In the genomic region with DNA sequence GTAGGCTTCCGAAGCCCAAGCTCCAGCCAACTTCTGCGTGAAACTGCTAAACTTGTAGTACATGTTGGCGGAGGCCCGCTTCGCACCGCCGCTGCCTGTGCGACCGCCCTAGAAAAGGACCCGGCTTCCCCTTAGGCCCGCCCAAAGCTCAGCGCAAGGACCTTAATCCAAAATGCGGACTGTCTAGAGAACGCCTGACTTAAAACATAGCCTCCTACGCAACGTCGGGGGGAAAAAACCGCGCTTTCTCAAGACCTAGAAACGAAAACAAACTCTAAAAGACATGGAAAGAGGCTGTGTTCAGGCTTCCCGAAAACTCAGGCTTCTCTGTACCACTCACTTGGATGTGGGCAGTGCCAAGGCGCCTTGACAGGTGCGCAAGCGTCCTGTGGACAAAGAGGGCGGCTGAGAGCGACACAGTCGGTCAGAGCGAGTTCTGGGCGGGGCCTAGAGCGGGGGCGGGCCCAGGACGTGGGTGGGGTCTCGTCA, we compare ENCODE assay signal across 8 mouse cellular contexts. TPM values are rescaled to one million over a fixed set of nuclear protein-coding genes. Genes with fewer than 3 reads are reported as not detected.
DNase-seq lines count a peak whose midpoint lies in the region; ATAC-seq and TF ChIP-seq lines count a peak whose summit lies in the region.

No protein-coding gene starts in this region.

- in situ Hi-C loops in CH12.LX (cut with MboI; ENCODE audit: low pct_ligation_motif_present, low pct_unique_long_range_greater_than_20kb, low sequenced_read_pairs), result no loop called here

- no peak for TF ChIP-seq EP300 in CH12.LX (IDR thresholded peaks at IDR 0.05; ENCODE audit: low read length)

- H3K4me1 ChIP-seq in CH12.LX (ENCODE audit: control insufficient read depth in 1 of 2, insufficient read depth in 2 of 2), result peaks cover 10 to 31% of the 10 kb centered on the region in 2 experiments
- H3K4me1 ChIP-seq in forebrain, embryonic 11.5 days (replicated peaks; ENCODE audit: control insufficient read depth, insufficient read depth, low read length), result peaks cover 11% of the 10 kb centered on the region
- peaks cover 22% of the 10 kb centered on the region for H3K4me1 ChIP-seq in heart, embryonic 16.5 days (ENCODE audit: control insufficient read depth, insufficient read depth, low read length)
- peaks cover 28% of the 10 kb centered on the region for H3K4me1 ChIP-seq in liver, embryonic 15.5 days (replicated peaks)
- peaks cover 16% of the 10 kb centered on the region for H3K4me1 ChIP-seq in neural tube, embryonic 12.5 days

- peak in 1 of 2 experiments; percentile 14; a peak in 1 of 4 replicates for TF ChIP-seq CTCF in CH12.LX (conservative IDR thresholded peaks at IDR 0.05 in 1 of 2, IDR thresholded peaks at IDR 0.05 in 1 of 2; ENCODE audit: low read depth in 2 of 2, low read length in 2 of 2)

- peak overlapping the region; percentile 84 to 99 (median 99) for H3K4me3 ChIP-seq in CH12.LX (replicated peaks in 1 of 3; ENCODE audit: low read depth in 2 of 3, low read length in 2 of 3, poor library complexity in 1 of 3)
- peak overlapping the region; percentile 92 for H3K4me3 ChIP-seq in forebrain, embryonic 11.5 days (ENCODE audit: low read depth, low read length)
- H3K4me3 ChIP-seq in heart, embryonic 16.5 days (ENCODE audit: low read length), result peak overlapping the region; percentile 98
- peak overlapping the region; percentile 81 for H3K4me3 ChIP-seq in liver, embryonic 15.5 days (replicated peaks)
- H3K4me3 ChIP-seq in neural tube, embryonic 12.5 days, result peak overlapping the region; percentile 95

- peaks cover 0 to 13% of the 10 kb centered on the region in 2 experiments for H3K36me3 ChIP-seq in CH12.LX (replicated peaks in 1 of 2; ENCODE audit: control insufficient read depth in 1 of 2, insufficient read depth in 1 of 2, low read length in 1 of 2)
- H3K36me3 ChIP-seq in forebrain, embryonic 11.5 days (ENCODE audit: control insufficient read depth, insufficient read depth, low read length), result no peaks in the 10 kb centered on the region
- no peaks in the 10 kb centered on the region for H3K36me3 ChIP-seq in heart, embryonic 16.5 days (ENCODE audit: control insufficient read depth, insufficient read depth)
- H3K36me3 ChIP-seq in liver, embryonic 15.5 days (replicated peaks), result no peaks in the 10 kb centered on the region
- no peaks in the 10 kb centered on the region for H3K36me3 ChIP-seq in neural tube, embryonic 12.5 days

- no peaks in the 10 kb centered on the region for H3K27me3 ChIP-seq in CH12.LX (replicated peaks)
- H3K27me3 ChIP-seq in forebrain, embryonic 11.5 days (ENCODE audit: control insufficient read depth, insufficient read depth, low read length), result no peaks in the 10 kb centered on the region
- no peaks in the 10 kb centered on the region for H3K27me3 ChIP-seq in heart, embryonic 16.5 days (ENCODE audit: control insufficient read depth, insufficient read depth, low read length)
- no peaks in the 10 kb centered on the region for H3K27me3 ChIP-seq in liver, embryonic 15.5 days
- no peaks in the 10 kb centered on the region for H3K27me3 ChIP-seq in neural tube, embryonic 12.5 days (replicated peaks)

- TF ChIP-seq RAD21 in CH12.LX (IDR thresholded peaks at IDR 0.05; ENCODE audit: low read depth, low read length), result no peak

- no peak overlapping the region for H3K27ac ChIP-seq in CH12.LX (ENCODE audit: insufficient read depth, low read depth)
- H3K27ac ChIP-seq in forebrain, embryonic 11.5 days (ENCODE audit: low read depth, low read length), result no peak overlapping the region
- peak overlapping the region; percentile 87 for H3K27ac ChIP-seq in heart, embryonic 16.5 days (ENCODE audit: low read length)
- peak overlapping the region; percentile 81 for H3K27ac ChIP-seq in liver, embryonic 15.5 days (replicated peaks)
- H3K27ac ChIP-seq in neural tube, embryonic 12.5 days, result no peak overlapping the region

- WGBS in forebrain, embryonic 11.5 days, result under 1% methylated on average over 33 of the region's 33 CpGs
- WGBS in heart, embryonic 16.5 days, result under 1% methylated on average over 33 of the region's 33 CpGs
- under 1% methylated on average over 33 of the region's 33 CpGs for WGBS in liver, embryonic 15.5 days (ENCODE audit: insufficient replicate concordance)
- under 1% methylated on average over 33 of the region's 33 CpGs for WGBS in neural tube, embryonic 12.5 days

- ATAC-seq in forebrain, embryonic 11.5 days (replicated peaks; ENCODE audit: low FRiP score), result peak; percentile 99
- ATAC-seq in heart, embryonic 16.5 days (replicated peaks; ENCODE audit: extremely low read depth, insufficient read depth, low FRiP score), result peak; percentile 98
- peak; percentile 99 for ATAC-seq in liver, embryonic 15.5 days (ENCODE audit: insufficient read depth)
- ATAC-seq in neural tube, embryonic 12.5 days (ENCODE audit: low FRiP score, low read depth), result peak; percentile 98

- peaks cover 46% of the 10 kb centered on the region for H3K79me2 ChIP-seq in CH12.LX (replicated peaks; ENCODE audit: control insufficient read depth, extremely low read depth, insufficient read depth, poor library complexity, severe bottlenecking)

- peak overlapping the region; percentile 98 for H3K4me2 ChIP-seq in CH12.LX (ENCODE audit: insufficient read depth, low read depth, poor library complexity, severe bottlenecking)
- peak overlapping the region; percentile 76; the same call in 1 of the 2 replicates for H3K4me2 ChIP-seq in forebrain, embryonic 11.5 days (ENCODE audit: low read depth, low read length, severe bottlenecking)
- H3K4me2 ChIP-seq in heart, embryonic 16.5 days (ENCODE audit: low read depth, low read length), result peak overlapping the region; percentile 88
- peak overlapping the region; percentile 79 for H3K4me2 ChIP-seq in liver, embryonic 15.5 days
- peak overlapping the region; percentile 85 for H3K4me2 ChIP-seq in neural tube, embryonic 12.5 days (replicated peaks)

- peak; percentile 89 for DNase-seq in CH12.LX (ENCODE audit: extremely low read depth)
- peak; percentile 85 for DNase-seq in c-Kit-positive CD71-positive TER-119-negative erythroid progenitor cells, embryonic 14.5 days (ENCODE audit: low read depth)
- peak; percentile 96 for DNase-seq in forebrain, embryonic 11.5 days (ENCODE audit: low spot score)
- DNase-seq in kidney, postnatal 36 days, result peak; percentile 92 to 95
- peak; percentile 94 for DNase-seq in telencephalon, adult 2 months (ENCODE audit: low read depth, low spot score)

- dilution Hi-C loops in CH12.LX (cut with MboI; ENCODE audit: extremely low pct_ligation_motif_present, extremely low pct_unique_long_range_greater_than_20kb, low sequenced_read_pairs), result no loop called here

- peak; percentile 84 for TF ChIP-seq POLR2A in CH12.LX (IDR thresholded peaks at IDR 0.05; ENCODE audit: low read depth, low read length)

- H3K9ac ChIP-seq in CH12.LX (ENCODE audit: insufficient read depth, low read depth), result peak overlapping the region; percentile 79
- H3K9ac ChIP-seq in forebrain, embryonic 11.5 days (ENCODE audit: low read length), result peak overlapping the region; percentile 85
- H3K9ac ChIP-seq in heart, embryonic 16.5 days (ENCODE audit: low read length), result peak overlapping the region; percentile 97
- peak overlapping the region; percentile 79 for H3K9ac ChIP-seq in liver, embryonic 15.5 days
- peak overlapping the region; percentile 88 for H3K9ac ChIP-seq in neural tube, embryonic 12.5 days

- no peaks in the 10 kb centered on the region for H3K9me3 ChIP-seq in CH12.LX (replicated peaks; ENCODE audit: low read length)
- H3K9me3 ChIP-seq in forebrain, embryonic 11.5 days (ENCODE audit: control insufficient read depth, low read length), result no peaks in the 10 kb centered on the region
- no peaks in the 10 kb centered on the region for H3K9me3 ChIP-seq in heart, embryonic 16.5 days (replicated peaks; ENCODE audit: control insufficient read depth, low read length)
- H3K9me3 ChIP-seq in liver, embryonic 15.5 days (replicated peaks), result no peaks in the 10 kb centered on the region
- no peaks in the 10 kb centered on the region for H3K9me3 ChIP-seq in neural tube, embryonic 12.5 days

TF ChIP-seq in CH12.LX, 34 proteins besides CTCF, POLR2A, EP300 and RAD21:
- TF ChIP-seq ELF1 (IDR thresholded peaks at IDR 0.05; ENCODE audit: low read depth, low read length) (peak; percentile 43; the same call in 1 of the 2 replicates), JUN (IDR thresholded peaks at IDR 0.05; ENCODE audit: insufficient read depth, low read depth, low read length) (no peak), NRF1 (IDR thresholded peaks at IDR 0.05; ENCODE audit: low read depth, low read length) (peak; percentile 91), HCFC1 (IDR thresholded peaks at IDR 0.05; ENCODE audit: low read depth, low read length) (peak; percentile 89), UBTF (IDR thresholded peaks at IDR 0.05; ENCODE audit: low read depth, low read length) (no peak), NELFE (IDR thresholded peaks at IDR 0.05; ENCODE audit: low read depth, low read length) (peak; percentile 83), MAX (IDR thresholded peaks at IDR 0.05; ENCODE audit: low read length) (peak; percentile 100), MAZ (IDR thresholded peaks at IDR 0.05; ENCODE audit: low read depth, low read length) (0 out of 2 replicates have a peak, but pooled peaks have one; percentile 12), ZC3H11A (IDR thresholded peaks at IDR 0.05; ENCODE audit: low read depth, low read length) (no peak), SMC3 (IDR thresholded peaks at IDR 0.05; ENCODE audit: low read depth, low read length) (no peak), TBP (conservative IDR thresholded peaks at IDR 0.05; ENCODE audit: low read depth, low read length) (0 out of 2 replicates have a peak, but pooled peaks have one; percentile 67), SIN3A (IDR thresholded peaks at IDR 0.05; ENCODE audit: low read length) (peak; percentile 74; the same call in 1 of the 2 replicates), TCF12 (IDR thresholded peaks at IDR 0.05; ENCODE audit: low read depth, low read length) (peak; percentile 34; the same call in 1 of the 2 replicates), KAT2A (IDR thresholded peaks at IDR 0.05; ENCODE audit: insufficient replicate concordance, low read length) (peak; percentile 63; the same call in 1 of the 2 replicates), MXI1 (IDR thresholded peaks at IDR 0.05; ENCODE audit: low read depth, low read length) (peak; percentile 73; the same call in 1 of the 2 replicates)
TF ChIP-seq in CH12.LX: peak in this region for 11.

RNA-seq across cellular contexts. Expression of gene Cox7a2l, which starts 2.9 kb away (rescaled TPM):
- total RNA-seq in CH12.LX (2012; rRNA removed) (267 and 310 TPM in 2 replicates), CH12.LX (2014; rRNA removed) (371 and 386 TPM in 2 replicates)
- 233 and 283 TPM in 2 replicates for polyA plus RNA-seq in CH12.LX (2012; ENCODE audit: insufficient read length, low read depth)
- 141 and 155 TPM in 2 replicates for polyA plus RNA-seq in forebrain, embryonic 11.5 days (2014; fragmentation: Nextera tagmentation; extraction: Ambion mirVana)
- 234 and 239 TPM in 2 replicates for polyA plus RNA-seq in heart, embryonic 16.5 days (2015; fragmentation: Nextera tagmentation; extraction: Ambion mirVana)
- polyA plus RNA-seq in liver, embryonic 15.5 days (2015; fragmentation: Nextera tagmentation; extraction: Ambion mirVana), result 59.8 and 61.9 TPM in 2 replicates
- 151 TPM in 2 replicates for polyA plus RNA-seq in neural tube, embryonic 12.5 days (2016; fragmentation: Nextera tagmentation; extraction: Ambion mirVana)

Comparison
In these comparisons a context has a peak if more than half of its experiments do, and no peak if none do; other contexts are left out.
1. H3K27ac ChIP-seq: peak in heart, embryonic 16.5 days (single experiment) and liver, embryonic 15.5 days (single experiment); none in CH12.LX (single experiment), forebrain, embryonic 11.5 days (single experiment) and neural tube, embryonic 12.5 days (single experiment).
2. Peak in every context shown above with its lines, with median percentiles within 50 percentile points of each other: DNase-seq, H3K4me2 ChIP-seq, H3K4me3 ChIP-seq, H3K9ac ChIP-seq and ATAC-seq.